Mouse (Mus musculus) right cerebral cortex, adult 2 months (tissue): ENCODE measurements at regions not wholly inside any gene's neighbourhood (a gene's known extent, or its start where the extent isn't known, plus 50 kb on each side); places are given as distances from the start of the nearest gene placed in this dataset.
"Not testable (repeated sequence)": the region's sequence is repeated elsewhere in the genome, so short reads cannot be mapped to it uniquely, and the experiment has no call there.

ENCODE experiments used
- DNase-seq, 2 experiments: peaks; one replicate each; pipeline ENCODE4 v3.0.0; 2021 to 2022; ENCODE audit warnings: low spot score in 2 of 2

- DNase-seq: no peak
Measured at GRCm38 (mm10) chr9:41447902-41448301, 286.4 kb upstream of the Ubash3b start.

DNA sequence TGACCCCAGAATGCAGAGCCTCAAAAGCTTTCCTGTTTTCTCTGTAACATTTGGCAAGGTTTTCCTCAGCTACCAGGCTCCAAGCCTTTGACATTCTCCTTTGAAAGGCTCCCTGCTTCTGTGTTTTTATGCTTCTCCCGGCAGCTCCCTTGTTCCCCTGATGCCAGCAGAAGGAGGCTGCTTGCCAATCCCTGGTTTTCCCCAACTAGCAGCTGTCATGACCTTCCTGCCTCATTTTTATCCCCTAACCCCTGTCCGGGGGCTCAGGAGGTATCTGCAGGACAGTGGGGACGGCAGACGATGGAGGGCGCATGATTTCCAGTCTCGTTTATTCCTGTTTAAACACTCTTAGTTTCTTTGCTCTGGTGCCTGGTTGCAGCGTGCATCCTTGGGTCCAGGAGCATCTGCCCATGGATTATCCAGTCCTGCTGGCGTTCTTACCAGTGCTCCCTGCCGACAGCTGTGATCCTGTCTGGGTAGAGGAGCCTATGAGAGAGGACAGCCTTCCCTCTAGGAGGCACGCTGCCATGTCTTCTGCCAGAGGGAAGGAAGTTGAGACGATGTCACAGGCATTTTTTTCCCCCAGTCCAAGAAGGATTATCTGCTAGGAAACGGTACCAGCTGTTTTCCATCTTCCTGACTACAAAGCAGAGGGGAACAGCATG lies 285.8 kb upstream of the Ubash3b start:
- DNase-seq: peak; percentile 45 to 64

GRCm38 (mm10) chr9:41446431-41447203 lies 285.1 kb upstream of the Ubash3b start:
- peak; percentile 60 to 71 for DNase-seq

- DNase-seq: no peak
Measured at GRCm38 (mm10) chr9:41442418-41442817, 280.9 kb upstream of the Ubash3b start.

DNA sequence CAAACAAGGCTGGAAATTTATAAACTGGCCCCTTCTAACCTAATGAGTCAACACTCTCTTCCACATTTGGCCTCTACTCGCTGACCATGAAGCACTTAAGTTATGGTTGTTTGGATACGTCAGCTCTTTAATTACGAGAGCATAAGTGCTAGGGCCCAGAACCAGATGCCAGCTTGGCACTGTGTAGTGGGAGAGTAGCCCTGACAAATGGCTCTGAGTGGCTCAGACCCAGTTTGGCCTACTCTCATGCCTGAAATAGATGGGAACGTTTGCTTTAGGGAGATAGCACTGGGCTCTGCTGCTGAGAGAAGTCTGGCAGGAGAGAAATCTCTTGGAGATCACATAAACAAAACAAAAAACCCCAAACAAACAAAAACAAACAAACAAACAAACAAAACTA lies 278.5 kb upstream of the Ubash3b start:
- DNase-seq: peak in 1 of 2 experiments; percentile 15

GRCm38 (mm10) chr9:41438141-41438540 lies 276.6 kb upstream of the Ubash3b start:
- DNase-seq: no peak

- no peak for DNase-seq
Measured at GRCm38 (mm10) chr9:41430391-41431343, 269.2 kb upstream of the Ubash3b start.

DNA sequence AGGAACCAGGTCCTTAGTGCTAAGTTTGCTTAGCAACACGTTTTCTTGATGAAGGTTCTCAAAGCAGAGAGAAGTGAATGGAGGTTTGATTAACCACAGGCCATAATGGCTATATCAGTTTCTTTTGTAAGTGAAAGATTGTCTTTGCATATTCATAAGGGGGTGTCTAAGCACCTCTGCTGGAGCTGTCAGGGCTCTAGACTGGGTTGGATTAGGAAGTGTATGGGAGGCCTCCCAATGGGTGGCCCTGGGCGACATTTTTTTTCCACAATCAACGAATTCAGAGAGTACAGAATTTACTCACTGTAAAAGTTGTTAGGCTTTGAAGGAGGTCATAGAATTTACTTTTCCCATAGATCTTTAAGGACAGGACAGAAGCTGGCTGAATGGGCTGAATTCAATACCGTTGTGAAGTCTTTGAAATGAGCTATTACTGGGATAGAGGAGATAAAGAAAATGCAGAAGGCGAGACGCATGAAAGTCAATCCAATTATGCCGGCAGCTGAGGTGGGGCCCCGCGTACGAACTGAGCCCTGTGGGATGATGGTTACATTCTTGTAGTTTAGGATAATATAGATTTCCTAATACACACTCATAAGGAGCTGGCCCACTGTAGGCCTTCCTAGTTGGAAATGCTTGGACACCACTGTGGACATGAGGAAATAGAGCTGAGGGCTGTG lies 268.4 kb upstream of the Ubash3b start:
- DNase-seq: no peak

DNA sequence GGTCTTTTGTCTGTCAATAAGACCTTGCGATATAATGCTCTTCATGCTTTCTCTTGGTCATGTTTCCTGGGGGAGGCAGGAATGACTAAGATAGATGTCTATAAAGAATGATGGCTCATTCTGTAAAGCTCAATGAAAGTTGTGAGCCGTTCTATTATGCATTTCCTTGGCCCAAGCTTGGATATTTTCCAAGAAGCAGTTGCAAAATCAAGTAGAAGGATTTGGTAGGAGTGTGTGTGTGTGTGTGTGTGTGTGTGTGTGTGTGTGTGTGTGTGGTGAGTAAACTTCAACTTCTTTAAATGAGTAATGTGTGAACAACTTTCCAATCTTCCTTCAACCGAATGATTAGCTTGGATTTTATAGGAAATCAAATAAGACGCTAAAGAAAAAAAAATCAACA lies 267.7 kb upstream of the Ubash3b start:
- no peak for DNase-seq

- DNase-seq: no peak
Measured at GRCm38 (mm10) chr9:41426698-41427097, 265.2 kb upstream of the Ubash3b start.

DNA sequence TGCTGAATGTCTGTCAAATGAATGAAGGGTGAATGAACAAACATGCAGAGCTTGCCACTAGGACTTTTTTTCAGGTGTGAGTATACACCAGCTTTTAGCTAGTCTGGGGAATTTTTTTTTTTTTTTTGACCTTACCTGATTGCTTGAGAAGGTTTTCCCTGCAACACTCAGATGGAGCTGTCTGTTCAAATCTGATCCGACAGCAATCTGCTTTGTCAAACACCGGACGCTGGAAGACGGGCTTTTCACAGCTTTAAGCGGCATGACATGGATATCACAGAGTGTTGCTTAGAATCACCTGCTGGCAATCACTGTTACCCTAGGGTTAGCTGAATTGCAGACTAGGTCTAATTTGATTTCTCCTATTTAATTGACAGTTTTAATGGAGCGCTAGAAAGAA lies 263.7 kb upstream of the Ubash3b start:
- no peak for DNase-seq

DNA sequence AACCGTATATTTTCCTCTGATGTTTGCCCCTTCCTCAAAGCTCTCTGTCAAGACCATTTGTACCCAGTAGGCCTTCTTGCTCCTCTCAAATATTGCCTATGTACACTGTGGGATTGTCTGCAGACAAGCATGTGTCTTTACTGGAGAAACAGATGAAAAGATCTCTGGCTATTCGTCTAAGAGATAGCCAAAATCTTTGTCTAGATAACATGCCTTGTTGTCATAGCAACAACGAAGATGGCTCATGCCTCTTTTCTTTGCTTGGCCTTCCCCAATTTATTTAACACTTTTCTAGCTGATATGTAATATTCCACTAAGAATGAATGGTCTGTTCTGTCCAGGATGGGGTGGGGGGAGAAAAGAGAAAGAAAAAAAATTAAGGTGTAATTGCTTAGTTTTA lies 252.3 kb upstream of the Ubash3b start:
- no peak for DNase-seq

- DNase-seq: not testable (repeated sequence)
Measured at GRCm38 (mm10) chr9:41413091-41413490, 251.6 kb upstream of the Ubash3b start.

- no peak for DNase-seq
Measured at GRCm38 (mm10) chr9:41412174-41412757, 250.8 kb upstream of the Ubash3b start.

DNA sequence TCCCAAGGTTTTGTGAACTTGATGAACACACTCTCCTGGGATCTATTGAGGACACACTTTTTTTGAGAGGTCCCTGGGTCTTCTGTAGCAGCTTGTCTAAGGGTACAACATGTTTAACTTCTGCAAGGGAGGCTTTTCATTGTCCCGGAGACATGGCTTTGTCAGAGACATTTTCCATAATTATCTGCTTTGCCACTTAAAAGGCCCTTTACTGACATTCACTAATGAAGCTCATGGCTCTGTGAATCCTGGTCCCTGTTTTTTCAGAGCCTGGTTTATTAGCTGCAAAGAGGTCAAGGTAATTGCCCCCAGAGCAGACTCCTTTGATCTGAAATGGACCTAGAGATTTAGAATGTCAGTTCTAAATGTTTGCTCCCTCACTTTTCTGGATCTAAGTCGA lies 246.8 kb upstream of the Ubash3b start:
- DNase-seq: no peak

DNA sequence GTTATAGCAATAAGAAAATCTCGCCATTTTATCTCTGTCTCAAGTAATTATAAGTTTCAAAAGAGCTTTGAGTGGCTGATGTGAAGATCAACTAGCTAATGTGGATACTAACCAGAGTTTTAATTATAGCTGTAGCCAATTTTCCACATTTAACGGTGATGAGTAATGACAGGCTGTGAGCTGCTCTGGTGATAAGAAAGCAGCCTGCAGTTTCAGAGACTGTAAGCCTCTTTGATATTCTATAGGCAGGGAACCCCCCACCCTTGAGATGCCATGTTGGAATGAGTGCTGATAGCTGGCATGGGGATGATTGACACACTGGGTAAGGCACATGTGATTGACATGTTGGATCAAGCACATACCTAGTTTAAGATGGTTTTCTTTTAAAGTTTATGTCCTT lies 245.6 kb upstream of the Ubash3b start:
- no peak for DNase-seq

DNA sequence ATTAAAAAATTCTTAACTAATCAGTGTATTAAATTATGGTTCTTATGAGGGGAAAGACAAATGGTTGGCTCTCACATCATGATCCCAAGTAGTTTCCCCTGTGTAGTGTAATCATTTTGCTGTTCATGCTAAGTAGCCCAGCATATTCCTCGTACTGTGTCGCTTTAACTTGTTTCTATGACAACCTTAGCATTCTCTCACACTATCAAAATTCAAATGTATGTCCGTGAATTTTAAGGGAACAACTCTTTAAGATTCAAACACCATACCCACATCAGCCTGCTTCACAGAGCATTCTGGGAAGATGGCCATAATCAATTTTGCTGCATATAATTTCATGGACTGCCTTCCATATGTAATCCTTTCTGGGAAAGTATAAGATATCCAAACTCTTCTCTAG lies 241.4 kb upstream of the Ubash3b start:
- no peak for DNase-seq

DNA sequence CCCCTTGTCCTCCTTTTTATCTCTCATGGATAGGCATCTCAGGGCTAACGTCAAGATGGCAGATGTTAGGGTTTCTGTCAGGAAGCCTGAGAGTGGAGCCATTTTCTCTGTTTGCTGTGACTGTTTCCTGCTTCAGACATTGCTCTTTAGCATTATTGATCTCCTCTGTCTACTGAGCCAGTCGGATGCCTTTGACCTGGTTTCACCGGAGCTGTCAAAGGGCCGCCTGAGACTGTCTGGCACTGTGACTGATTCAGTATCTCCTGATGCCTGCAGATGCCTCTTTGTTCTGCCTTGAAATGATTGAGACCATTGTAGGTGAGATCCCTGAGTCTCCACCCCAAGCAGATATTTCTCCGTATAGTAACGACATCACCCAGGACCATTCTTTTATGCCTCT lies 239.5 kb upstream of the Ubash3b start:
- DNase-seq: no peak

DNA sequence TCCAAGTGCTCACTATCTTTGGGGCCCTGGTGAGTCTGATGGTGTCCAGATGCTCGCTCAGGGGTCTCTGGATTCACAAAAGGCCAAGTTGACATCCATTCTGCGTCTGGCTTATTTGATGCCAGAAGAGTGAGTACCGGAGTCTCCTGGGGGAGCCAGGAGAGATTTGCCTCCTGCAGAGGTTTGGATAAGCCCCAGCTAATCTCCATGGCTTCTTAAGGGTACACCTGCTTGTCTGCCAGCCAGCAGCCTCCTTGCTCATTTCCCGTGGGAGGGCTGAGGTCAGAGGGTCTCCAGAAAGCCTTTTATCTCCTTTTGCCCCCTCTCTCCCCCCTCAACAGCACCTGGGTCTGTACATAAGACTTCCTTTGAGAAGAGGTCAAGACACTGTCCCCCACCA lies 234.0 kb upstream of the Ubash3b start:
- no peak for DNase-seq

DNA sequence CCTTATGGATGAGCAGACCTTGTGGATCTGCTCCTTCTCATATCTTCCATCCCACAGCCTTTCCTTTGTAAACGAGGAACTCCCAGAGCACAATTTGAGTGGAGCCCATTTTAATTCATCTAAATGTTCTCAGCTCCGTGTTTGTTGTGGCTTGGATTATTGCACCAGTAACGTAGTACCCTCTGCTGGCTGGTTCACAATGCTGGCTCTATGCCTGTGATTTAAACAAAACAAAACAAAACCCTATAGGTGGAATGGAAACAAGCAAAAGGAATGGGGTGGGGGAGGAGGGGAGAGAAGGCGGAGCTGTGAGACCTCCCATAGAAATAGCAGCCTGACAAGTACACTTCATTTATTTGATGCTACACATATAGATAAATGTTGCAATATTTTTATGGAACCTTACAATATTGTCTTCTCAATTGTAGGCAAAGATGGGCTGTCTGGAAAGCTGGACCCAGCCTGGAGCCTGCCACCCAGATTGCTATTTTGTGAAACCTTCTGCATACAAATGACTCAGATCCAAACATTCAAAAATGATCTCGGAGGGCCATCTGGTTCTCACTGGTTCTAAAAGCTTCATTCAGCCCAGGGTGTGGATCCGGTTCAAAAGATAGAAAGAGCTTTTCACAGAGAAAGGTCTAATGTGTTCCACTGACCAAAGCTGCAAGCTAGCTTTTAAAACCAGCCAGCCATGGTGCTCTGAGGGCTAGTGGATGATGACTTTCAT lies 230.3 kb upstream of the Ubash3b start:
- DNase-seq: peak; percentile 55 to 62

DNA sequence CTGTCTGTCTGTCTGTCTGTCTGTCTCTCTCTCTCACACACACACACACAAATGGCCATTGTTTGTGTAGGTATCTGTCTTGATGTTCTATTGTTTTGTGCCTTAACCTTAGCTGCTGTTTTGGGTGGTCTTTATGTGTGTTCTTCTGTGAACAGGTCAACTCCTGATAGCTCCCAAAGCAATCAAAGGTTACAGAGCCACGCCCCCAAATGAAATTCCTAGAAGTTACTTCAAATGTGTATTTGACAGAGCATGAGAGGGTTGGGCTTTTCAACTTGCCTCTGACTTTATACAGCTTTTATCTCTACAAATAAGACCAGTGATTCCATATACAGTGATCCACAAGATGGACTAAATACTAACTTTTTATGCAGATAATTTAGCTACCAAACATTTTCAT lies 217.8 kb upstream of the Ubash3b start:
- no peak for DNase-seq
